Mouse (Mus musculus): ENCODE data around the gene Gmppa.

DNA sequence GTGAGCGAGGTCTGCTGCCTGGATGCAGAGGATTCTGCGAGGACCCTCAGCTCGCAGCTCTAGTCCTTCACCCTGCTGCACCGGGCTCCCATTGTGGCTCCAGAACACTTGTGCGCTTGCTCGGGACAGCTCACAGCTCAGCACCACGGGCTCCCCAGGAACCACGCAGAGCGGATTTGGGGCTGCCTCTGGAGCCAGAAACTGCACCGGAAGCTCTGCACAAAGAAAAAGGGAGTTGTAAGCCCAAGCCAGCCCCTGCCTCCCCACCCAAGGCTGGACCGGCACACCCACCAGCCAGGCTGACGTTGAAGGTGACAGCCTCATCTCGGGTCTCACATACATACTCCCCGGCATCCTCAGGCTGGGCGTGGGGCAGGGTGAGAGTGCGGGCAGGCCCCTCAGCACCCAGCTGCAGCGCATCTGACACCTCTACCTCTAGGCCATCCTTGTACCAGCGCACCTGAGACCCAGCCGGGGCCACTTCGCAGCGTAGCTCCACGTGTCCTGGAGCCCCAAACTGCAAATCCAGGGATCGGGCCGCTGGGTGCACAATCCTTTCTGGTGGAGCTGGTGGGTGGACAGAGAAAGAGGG is 56.9 kb downstream of the Gmppa start:
- TF ChIP-seq POLR2A (IDR thresholded peaks at IDR 0.05; ENCODE audit: insufficient read depth, low read length) (no peak), CTCF (IDR thresholded peaks at IDR 0.05; ENCODE audit: low read depth, low read length) (no peak)
